Mouse (Mus musculus) embryonic facial prominence, embryonic 11.5 days (tissue): ENCODE results near the gene Rab6b. TPM values are rescaled to one million over a fixed set of nuclear protein-coding genes. Genes with fewer than 3 reads are reported as not detected.
A peak's percentile ranks its signal among the peaks of the same experiment; 100 is the strongest.

Experiments
- ATAC-seq: fragments of 200-750 bp; cut with Nextera tagmentation; replicated peaks from 2 replicates; pipeline ENCODE4 v1.8.0; 2017; ENCODE audit warnings: low read depth; ENCODE audit not compliant: insufficient number of reproducible peaks, low FRiP score, low TSS enrichment
- DNase-seq: peaks from one replicate; pipeline ENCODE4 v3.0.0-alpha.2; 2015; ENCODE audit warnings: low spot score
- H3K27ac ChIP-seq: fragments of 300-500 bp; sonication (generic); replicated peaks from 2 replicates; pipeline ENCODE4 v1.5.1; 2014; ENCODE audit warnings: mild to moderate bottlenecking, low read depth, low read length, control low read depth
- H3K27me3 ChIP-seq: fragments of 300-500 bp; sonication (generic); 2 replicates; pipeline ENCODE4 v1.6.1; 2014; ENCODE audit warnings: mild to moderate bottlenecking, low read length, moderate library complexity, mixed read lengths; ENCODE audit not compliant: control insufficient read depth, insufficient read depth
- H3K36me3 ChIP-seq: fragments of 300-500 bp; sonication (generic); replicated peaks from 2 replicates; pipeline ENCODE4 v1.6.1; 2014; ENCODE audit warnings: low read depth, mild to moderate bottlenecking, low read length, moderate library complexity, mixed read lengths; ENCODE audit not compliant: control insufficient read depth, insufficient read depth
- H3K4me1 ChIP-seq: fragments of 300-500 bp; sonication (generic); 2 replicates; pipeline ENCODE4 v1.6.1; 2014; ENCODE audit warnings: low read length, mixed read lengths; ENCODE audit not compliant: control insufficient read depth, insufficient read depth
- H3K4me2 ChIP-seq: fragments of 300-500 bp; sonication (generic); 2 replicates; pipeline ENCODE4 v1.6.1; 2014; ENCODE audit warnings: low read depth, mild to moderate bottlenecking, control low read depth, low read length, moderate library complexity
- H3K4me3 ChIP-seq: fragments of 300-500 bp; sonication (generic); 2 replicates; pipeline ENCODE4 v1.5.1; 2014; ENCODE audit warnings: low read depth, low read length, control low read depth
- H3K9ac ChIP-seq: fragments of 300-500 bp; sonication (generic); replicated peaks from 2 replicates; pipeline ENCODE4 v1.6.1; 2014; ENCODE audit warnings: mild to moderate bottlenecking, control low read depth, low read length
- H3K9me3 ChIP-seq: fragments of 300-500 bp; sonication (generic); replicated peaks from 2 replicates; pipeline ENCODE4 v1.6.1; 2016; ENCODE audit warnings: mild to moderate bottlenecking, low read length, inconsistent platforms, mixed read lengths; ENCODE audit not compliant: control insufficient read depth
- WGBS: fragments of 180-500 bp; shearing (Covaris S2); extraction: QIAGEN DNeasy Blood & Tissue Kit; methylation state at CpG from one replicate; pipeline ENCODE4 v1.1.7; 2014; 5-methylcytosine and 5-hydroxymethylcytosine counted together
- polyA plus RNA-seq: library from polyadenylated mRNA; unstranded; fragments of >200 nt; fragmentation: Nextera tagmentation; extraction: Ambion mirVana; gene quantifications from 2 replicates; pipeline ENCODE4 v1.2.1, GENCODE M21; 2014

The Rab6b gene
- 6.0 and 7.5 TPM in 2 replicates for polyA plus RNA-seq

DNA sequence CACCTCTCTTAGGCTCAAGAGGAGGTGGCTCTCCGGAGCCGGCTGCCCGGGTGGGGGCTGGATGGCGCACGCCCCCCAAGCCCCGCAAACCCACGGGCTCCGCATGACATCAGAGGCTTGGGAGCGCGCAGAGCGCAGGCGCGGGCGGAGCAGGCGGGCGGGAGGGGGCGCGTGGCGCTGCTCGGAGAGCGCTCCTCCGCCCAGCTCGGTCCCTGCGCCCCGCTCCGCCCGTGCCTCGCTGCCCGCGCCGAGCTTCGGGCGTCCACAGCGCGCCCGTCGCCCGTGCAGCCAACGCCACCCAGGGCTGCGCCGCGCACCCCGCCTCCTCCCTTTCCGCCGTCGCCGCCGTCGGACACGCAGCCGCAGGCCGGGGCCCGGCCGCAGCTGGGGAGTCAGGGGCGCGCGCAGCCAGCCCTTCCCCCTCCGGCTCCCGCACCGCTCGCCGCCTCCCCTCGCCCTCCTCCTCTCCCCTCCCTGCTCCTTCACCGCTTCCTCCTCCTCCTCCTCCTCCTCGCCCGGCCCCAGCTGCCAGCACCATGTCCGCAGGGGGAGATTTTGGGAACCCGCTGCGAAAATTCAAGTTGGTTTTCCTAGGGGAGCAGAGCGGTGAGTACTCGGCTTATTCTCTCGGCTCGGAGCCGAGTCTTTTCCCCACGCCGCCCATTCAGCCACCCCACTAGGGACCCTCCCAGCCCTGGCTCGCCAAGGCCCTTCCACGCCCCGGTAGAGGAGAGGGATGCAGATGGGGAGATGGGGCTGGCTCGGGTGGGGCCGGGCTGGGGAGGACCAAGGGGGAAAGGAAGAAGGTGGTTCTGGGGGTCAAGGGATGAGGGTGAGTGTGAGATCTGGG lies at the start of gene Rab6b:
Gene Rab6b (plus strand): TSS at position 167 of the 850 bp plus-strand sequence.
- H3K4me1 ChIP-seq, result no peaks in the 10 kb centered on the region; the same call in 1 of the 2 replicates
- no peaks in the 10 kb centered on the region for H3K9me3 ChIP-seq
- H3K4me2 ChIP-seq, result peak within 1 kb of the TSS; percentile 90
- DNase-seq (peak; percentile 73), ATAC-seq (peak; percentile 44)
- peaks cover 25% of the 10 kb centered on the region for H3K27me3 ChIP-seq
- 0% methylated on average over 30 of the region's 81 CpGs for WGBS
- H3K36me3 ChIP-seq, result no peaks in the 10 kb centered on the region
- peak within 1 kb of the TSS; percentile 67 for H3K9ac ChIP-seq
- H3K4me3 ChIP-seq, result peak within 1 kb of the TSS; percentile 59
- no peak within 1 kb of the TSS for H3K27ac ChIP-seq

DNA sequence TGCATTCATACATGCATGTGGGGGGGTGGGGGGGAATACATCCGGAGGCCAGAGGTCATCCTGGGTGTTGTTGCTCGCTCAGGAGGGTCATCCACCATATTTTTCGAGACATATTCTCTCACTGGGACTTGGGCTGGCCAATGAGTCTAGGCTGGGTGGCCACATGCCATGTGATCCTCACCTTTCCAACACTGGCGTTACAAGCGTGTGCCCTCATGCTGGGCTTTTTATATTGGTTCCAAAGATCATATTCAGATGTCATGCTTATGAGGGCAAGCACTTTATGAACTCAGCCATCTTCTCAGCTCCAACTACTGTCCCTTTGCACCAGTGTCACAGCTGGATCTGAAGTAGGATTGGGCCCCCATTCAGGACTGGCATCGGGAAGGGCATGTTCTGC lies 48.0 kb upstream of the Rab6b start:
- H3K4me2 ChIP-seq, result no peak overlapping the region

DNA sequence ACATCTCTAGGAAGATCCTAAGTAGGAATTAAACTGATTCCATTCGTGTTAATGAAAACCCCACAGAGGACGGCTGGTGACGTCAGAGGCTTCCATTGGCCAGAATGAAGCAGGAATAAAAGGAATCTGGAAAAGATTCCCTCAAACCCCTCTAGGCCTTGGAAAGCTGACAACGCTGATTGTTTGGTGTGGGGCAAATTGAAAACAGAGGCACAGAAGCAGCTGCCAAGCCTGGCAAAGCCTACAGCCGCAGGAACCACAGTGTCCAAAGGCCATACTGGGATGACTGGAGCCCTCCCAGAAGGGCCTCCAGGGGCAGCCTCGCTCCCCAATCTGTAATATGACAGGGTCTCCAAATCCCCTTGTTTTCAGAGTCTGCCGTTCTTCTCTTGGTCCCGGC lies 44.7 kb upstream of the Rab6b start:
- no peaks in the 10 kb centered on the region for H3K36me3 ChIP-seq
- no peak overlapping the region for H3K9ac ChIP-seq
- WGBS, result 55% methylated on average over 8 of the region's 8 CpGs
- no peak overlapping the region for H3K4me2 ChIP-seq
- H3K4me3 ChIP-seq, result no peak overlapping the region
- H3K27ac ChIP-seq, result no peak overlapping the region
- H3K4me1 ChIP-seq, result no peaks in the 10 kb centered on the region
- no peak for ATAC-seq
- peak; percentile 66 for DNase-seq
- H3K27me3 ChIP-seq, result no peaks in the 10 kb centered on the region
- no peaks in the 10 kb centered on the region for H3K9me3 ChIP-seq

More for the DNA sequence above, 48.0 kb upstream of the Rab6b start:
- 89% methylated on average over 6 of the region's 6 CpGs for WGBS
- ATAC-seq, result no peak
- DNase-seq, result no peak
- H3K27ac ChIP-seq, result no peak overlapping the region
- H3K4me3 ChIP-seq, result no peak overlapping the region
- no peak overlapping the region for H3K9ac ChIP-seq
- H3K27me3 ChIP-seq, result no peaks in the 10 kb centered on the region
- no peaks in the 10 kb centered on the region for H3K4me1 ChIP-seq
- no peaks in the 10 kb centered on the region for H3K9me3 ChIP-seq
- no peaks in the 10 kb centered on the region for H3K36me3 ChIP-seq

DNA sequence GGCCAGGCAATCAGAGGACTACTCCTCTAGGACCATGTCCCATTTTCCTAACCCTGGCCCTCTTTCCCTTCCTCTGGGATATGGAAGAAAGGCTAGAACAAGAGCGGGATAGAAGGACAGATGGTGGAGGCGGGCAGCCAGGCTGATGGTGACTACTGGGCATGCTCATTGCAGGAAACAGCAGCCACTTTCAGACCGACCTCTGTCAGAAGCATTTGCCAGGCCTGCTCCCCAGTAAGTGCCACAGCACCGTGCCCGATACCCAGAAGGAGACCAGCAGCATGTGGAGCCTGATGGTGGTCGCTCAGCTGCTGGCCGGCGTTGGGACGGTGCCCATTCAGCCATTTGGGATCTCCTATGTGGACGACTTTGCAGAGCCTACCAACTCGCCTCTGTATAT lies 43.9 kb upstream of the Rab6b start:
- no peak overlapping the region for H3K9ac ChIP-seq
- no peak overlapping the region for H3K4me3 ChIP-seq
- no peaks in the 10 kb centered on the region for H3K4me1 ChIP-seq
- DNase-seq (no peak), ATAC-seq (no peak)
- no peak overlapping the region for H3K27ac ChIP-seq
- no peaks in the 10 kb centered on the region for H3K27me3 ChIP-seq
- 92% methylated on average over 11 of the region's 11 CpGs for WGBS
- H3K9me3 ChIP-seq, result no peaks in the 10 kb centered on the region
- no peaks in the 10 kb centered on the region for H3K36me3 ChIP-seq
- no peak overlapping the region for H3K4me2 ChIP-seq

DNA sequence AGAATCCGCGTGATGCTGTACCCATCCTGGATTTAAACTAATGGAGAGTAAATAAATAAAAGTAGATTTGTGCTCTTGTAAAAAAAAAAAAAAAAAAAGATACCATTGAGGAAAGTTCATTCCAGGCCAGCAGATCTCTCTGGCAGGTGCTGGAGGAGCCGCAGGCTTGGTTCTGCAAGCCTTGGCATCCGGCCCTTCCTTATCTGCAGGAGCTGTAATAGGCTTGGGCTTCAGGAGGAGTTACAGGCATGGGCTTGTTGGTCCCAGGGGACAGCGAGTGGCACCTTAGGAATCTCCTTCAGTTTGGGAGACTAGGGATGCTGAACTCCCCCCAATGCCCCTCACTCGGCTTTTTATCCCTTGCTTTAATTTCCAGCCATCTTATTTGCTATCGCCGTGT lies 42.8 kb upstream of the Rab6b start:
- Histone ChIP-seq H3K9me3 (no peaks in the 10 kb centered on the region), H3K36me3 (no peaks in the 10 kb centered on the region), H3K4me1 (no peaks in the 10 kb centered on the region), H3K27ac (no peak overlapping the region), H3K9ac (no peak overlapping the region), H3K4me3 (no peak overlapping the region), H3K4me2 (no peak overlapping the region), H3K27me3 (no peaks in the 10 kb centered on the region)
- ATAC-seq (no peak), DNase-seq (no peak)
- WGBS, result 88% methylated on average over 8 of the region's 8 CpGs

DNA sequence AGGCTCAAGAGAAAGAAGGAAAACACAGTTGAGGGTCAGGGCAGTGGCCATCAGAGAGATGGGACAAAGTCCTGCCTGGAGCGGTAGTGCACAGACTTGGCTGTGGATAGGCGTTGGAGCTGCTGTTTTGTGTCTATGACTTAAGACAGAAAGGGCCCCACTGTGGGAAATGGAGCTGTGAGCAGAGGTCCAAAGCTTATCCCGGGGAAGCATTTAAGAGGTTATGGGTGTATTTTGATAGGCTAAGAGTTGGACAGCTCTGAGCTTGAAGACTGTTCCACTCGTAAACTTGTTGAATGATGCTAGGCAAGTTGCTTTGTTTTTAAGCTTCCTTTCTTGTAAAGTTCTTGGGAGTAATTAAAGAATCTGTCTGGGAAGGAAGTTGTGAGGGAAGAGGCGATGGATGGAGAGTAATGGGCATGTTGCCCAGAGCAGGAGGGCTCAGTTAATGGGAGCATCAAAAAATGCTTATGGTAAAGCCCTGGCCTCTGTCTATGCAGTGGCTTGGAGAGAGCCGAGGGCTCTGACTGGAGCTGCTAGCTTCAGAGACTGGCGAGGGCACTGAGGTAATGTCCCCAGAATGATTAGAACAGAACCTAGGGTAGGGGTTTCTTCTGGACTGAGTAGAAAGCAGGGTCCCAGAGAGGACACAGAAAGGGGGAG lies 39.9 kb upstream of the Rab6b start:
- H3K9me3 ChIP-seq, result no peaks in the 10 kb centered on the region
- H3K4me1 ChIP-seq, result no peaks in the 10 kb centered on the region
- ATAC-seq, result no peak
- H3K4me2 ChIP-seq, result no peak overlapping the region
- no peak for DNase-seq
- no peak overlapping the region for H3K27ac ChIP-seq
- 83% methylated on average over 7 of the region's 7 CpGs for WGBS
- no peak overlapping the region for H3K4me3 ChIP-seq
- no peaks in the 10 kb centered on the region for H3K36me3 ChIP-seq
- no peak overlapping the region for H3K9ac ChIP-seq
- H3K27me3 ChIP-seq, result no peaks in the 10 kb centered on the region

DNA sequence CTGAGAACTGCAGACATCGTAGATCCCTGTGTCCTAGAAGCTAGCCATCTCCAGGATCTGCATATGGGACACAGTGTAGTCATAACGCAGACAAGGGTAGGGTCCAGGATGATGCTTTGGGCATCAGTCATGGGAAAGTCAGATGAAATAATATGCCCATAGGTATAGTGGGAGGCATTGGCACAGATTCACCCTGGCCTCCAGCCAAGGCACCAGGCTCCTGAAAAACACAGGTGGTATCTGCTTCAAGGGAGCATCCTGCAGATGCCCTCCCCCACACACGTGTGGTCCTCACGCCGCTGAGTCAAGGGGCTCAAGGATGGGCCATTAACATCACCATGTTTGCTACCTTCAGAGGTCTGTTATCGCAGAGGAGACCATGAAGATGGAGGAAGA lies 39.4 kb upstream of the Rab6b start:
- no peak overlapping the region for H3K27ac ChIP-seq
- H3K9ac ChIP-seq, result no peak overlapping the region
- no peaks in the 10 kb centered on the region for H3K9me3 ChIP-seq
- no peaks in the 10 kb centered on the region for H3K36me3 ChIP-seq
- no peaks in the 10 kb centered on the region for H3K27me3 ChIP-seq
- ATAC-seq (no peak), DNase-seq (no peak)
- 93% methylated on average over 6 of the region's 6 CpGs for WGBS
- H3K4me2 ChIP-seq, result no peak overlapping the region
- no peaks in the 10 kb centered on the region for H3K4me1 ChIP-seq
- H3K4me3 ChIP-seq, result no peak overlapping the region

DNA sequence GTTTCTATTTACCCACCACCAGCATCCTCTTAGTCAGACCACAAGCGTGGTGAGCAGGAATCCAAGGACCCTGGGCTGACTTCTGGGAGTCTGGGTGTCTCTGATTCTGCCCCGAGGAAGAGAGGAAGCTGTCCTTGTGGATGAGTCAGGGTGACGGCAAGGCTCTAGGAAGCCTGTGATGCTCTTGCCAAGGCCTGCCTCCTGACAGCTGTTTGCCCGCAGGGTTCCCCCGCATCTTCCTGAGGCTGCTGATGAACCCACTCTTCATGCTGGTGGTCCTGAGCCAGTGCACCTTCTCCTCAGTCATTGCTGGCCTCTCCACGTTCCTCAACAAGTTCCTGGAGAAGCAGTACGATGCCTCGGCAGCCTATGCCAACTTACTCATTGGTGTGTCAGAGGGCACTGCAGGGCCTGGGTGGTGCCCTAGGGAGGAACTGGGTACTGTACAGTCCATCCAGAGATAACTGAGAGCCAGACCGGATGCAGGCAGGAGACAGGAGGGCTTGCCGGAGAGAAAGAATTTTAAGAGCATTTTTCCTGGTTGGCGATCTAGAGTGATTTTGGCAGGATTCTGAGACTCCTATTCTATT lies 38.6 kb upstream of the Rab6b start:
- no peak for ATAC-seq
- H3K27me3 ChIP-seq, result no peaks in the 10 kb centered on the region
- no peak for DNase-seq
- no peak overlapping the region for H3K9ac ChIP-seq
- H3K36me3 ChIP-seq, result no peaks in the 10 kb centered on the region
- no peak overlapping the region for H3K4me3 ChIP-seq
- WGBS, result 87% methylated on average over 11 of the region's 11 CpGs
- H3K9me3 ChIP-seq, result no peaks in the 10 kb centered on the region
- H3K4me2 ChIP-seq, result no peak overlapping the region
- no peak overlapping the region for H3K27ac ChIP-seq
- H3K4me1 ChIP-seq, result no peaks in the 10 kb centered on the region
